Mouse (Mus musculus) limb, embryonic 15.5 days (tissue): ENCODE data around the gene Eno4. TPM values are rescaled to one million over a fixed set of nuclear protein-coding genes. Genes with fewer than 3 reads are reported as not detected.
A peak's percentile ranks its signal among the peaks of the same experiment; 100 is the strongest.

Experiments used
- ATAC-seq: fragments of 200-750 bp; cut with Nextera tagmentation; 2 replicates; pipeline ENCODE4 v1.8.0; 2017; ENCODE audit warnings: low read depth, moderate TSS enrichment; ENCODE audit not compliant: insufficient number of reproducible peaks, low FRiP score, low TSS enrichment
- H3K27ac ChIP-seq: fragments of 300-500 bp; sonication (generic); 2 replicates; pipeline ENCODE4 v1.5.1; 2015; ENCODE audit warnings: moderate library complexity, mild to moderate bottlenecking, inconsistent platforms
- H3K27me3 ChIP-seq: fragments of 300-500 bp; sonication (generic); 2 replicates; pipeline ENCODE4 v1.6.1; 2015; ENCODE audit warnings: inconsistent platforms
- H3K36me3 ChIP-seq: fragments of 300-500 bp; sonication (generic); 2 replicates; pipeline ENCODE4 v1.6.1; 2015; ENCODE audit warnings: inconsistent platforms
- H3K4me1 ChIP-seq: fragments of 300-500 bp; sonication (generic); 2 replicates; pipeline ENCODE4 v1.6.1; 2015; ENCODE audit warnings: inconsistent platforms
- H3K4me2 ChIP-seq: fragments of 300-500 bp; sonication (generic); 2 replicates; pipeline ENCODE4 v1.6.1; 2015; ENCODE audit warnings: mild to moderate bottlenecking, inconsistent platforms
- H3K4me3 ChIP-seq: fragments of 300-500 bp; sonication (generic); 2 replicates; pipeline ENCODE4 v1.5.1; 2015; ENCODE audit warnings: mild to moderate bottlenecking, inconsistent platforms
- H3K9ac ChIP-seq: fragments of 300-500 bp; sonication (generic); 2 replicates; pipeline ENCODE4 v1.6.1; 2015; ENCODE audit warnings: inconsistent platforms
- H3K9me3 ChIP-seq: fragments of 300-500 bp; sonication (generic); 2 replicates; pipeline ENCODE4 v1.6.1; 2016; ENCODE audit warnings: inconsistent platforms
- WGBS: fragments of 180-500 bp; shearing (Covaris S2); methylation state at CpG from one replicate; pipeline ENCODE4 v1.1.7; 2015; 5-methylcytosine and 5-hydroxymethylcytosine counted together
- polyA plus RNA-seq: library from polyadenylated mRNA; unstranded; fragments of >200 nt; fragmentation: Nextera tagmentation; extraction: Ambion mirVana; gene quantifications from 2 replicates; pipeline ENCODE4 v1.2.1, GENCODE M21; 2015

Eno4 gene
- polyA plus RNA-seq, 1 experiment from 2014 or later: 0.32 TPM

- Histone ChIP-seq H3K9me3 (no peaks in the 10 kb centered on the region), H3K4me3 (no peak overlapping the region), H3K27me3 (peaks cover 30% of the 10 kb centered on the region), H3K36me3 (no peaks in the 10 kb centered on the region), H3K9ac (no peak overlapping the region), H3K27ac (no peak overlapping the region), H3K4me1 (no peaks in the 10 kb centered on the region), H3K4me2 (no peak overlapping the region)
- 17% methylated on average over 7 of the region's 7 CpGs for WGBS
- ATAC-seq: no peak
These were observed 24.1 kb upstream of the Eno4 start for GRCm38 (mm10) chr19:58919148-58919547.

- no peak overlapping the region for H3K4me2 ChIP-seq
- ATAC-seq: no peak
- H3K27ac ChIP-seq: no peak overlapping the region
- no peak overlapping the region for H3K4me3 ChIP-seq
- no peaks in the 10 kb centered on the region for H3K9me3 ChIP-seq
- no peaks in the 10 kb centered on the region for H3K36me3 ChIP-seq
- no peak overlapping the region for H3K9ac ChIP-seq
- whole genome bisulfite sequencing: 35% methylated on average over 16 of the region's 16 CpGs
- H3K27me3 ChIP-seq: peaks cover 46% of the 10 kb centered on the region
- no peaks in the 10 kb centered on the region; the same call in 1 of the 2 replicates for H3K4me1 ChIP-seq
These were observed 12.0 kb upstream of the Eno4 start for GRCm38 (mm10) chr19:58931081-58931800.

GRCm38 (mm10) chr19:58933062-58933461 is 10.2 kb upstream of the Eno4 start:
- Histone ChIP-seq H3K27me3 (peaks cover 46% of the 10 kb centered on the region), H3K4me2 (no peak overlapping the region)

DNA sequence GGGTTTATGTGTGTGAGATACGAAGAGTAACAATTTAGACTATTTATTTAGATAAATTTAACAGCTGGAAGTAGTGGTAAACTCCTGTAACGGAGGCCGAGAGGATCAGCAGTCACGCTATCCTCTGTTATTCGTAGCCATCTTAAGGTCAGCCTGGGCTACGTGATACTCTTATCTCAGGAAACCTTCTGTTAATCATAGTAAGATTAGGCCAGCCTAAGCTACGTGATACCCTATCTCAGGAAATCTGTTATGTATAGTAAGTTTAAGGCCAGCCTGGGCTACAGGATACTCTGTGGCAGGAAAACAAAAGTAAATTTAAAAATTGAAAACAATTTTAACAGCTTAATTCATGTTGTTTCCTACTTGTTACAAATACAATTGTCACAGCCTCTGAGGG is 2.7 kb downstream of the Eno4 start:
- 83% methylated on average over 7 of the region's 7 CpGs for WGBS

More at GRCm38 (mm10) chr19:58933062-58933461, 10.2 kb upstream of the Eno4 start:
- Histone ChIP-seq H3K27ac (no peak overlapping the region), H3K9me3 (no peaks in the 10 kb centered on the region), H3K36me3 (no peaks in the 10 kb centered on the region), H3K4me1 (no peaks in the 10 kb centered on the region; the same call in 1 of the 2 replicates), H3K9ac (no peak overlapping the region), H3K4me3 (no peak overlapping the region)
- no peak for ATAC-seq
- 19% methylated on average over 4 of the region's 4 CpGs for WGBS

GRCm38 (mm10) chr19:58951521-58951920 is 8.3 kb downstream of the Eno4 start:
- WGBS: 57% methylated on average over 3 of the region's 3 CpGs
- H3K4me3 ChIP-seq: no peak overlapping the region
- no peaks in the 10 kb centered on the region for H3K9me3 ChIP-seq
- H3K4me1 ChIP-seq: no peaks in the 10 kb centered on the region
- H3K4me2 ChIP-seq: no peak overlapping the region
- H3K9ac ChIP-seq: no peak overlapping the region
- H3K27ac ChIP-seq: no peak overlapping the region
- ATAC-seq: no peak
- H3K36me3 ChIP-seq: no peaks in the 10 kb centered on the region
- peaks cover 25% of the 10 kb centered on the region for H3K27me3 ChIP-seq

More for the DNA sequence above, 2.7 kb downstream of the Eno4 start:
- Histone ChIP-seq H3K27me3 (peaks cover 6% of the 10 kb centered on the region; the same call in 1 of the 2 replicates), H3K36me3 (no peaks in the 10 kb centered on the region), H3K9me3 (no peaks in the 10 kb centered on the region), H3K9ac (no peak overlapping the region), H3K27ac (no peak overlapping the region), H3K4me2 (no peak overlapping the region), H3K4me1 (peaks cover 15% of the 10 kb centered on the region), H3K4me3 (no peak overlapping the region)
- no peak for ATAC-seq

DNA sequence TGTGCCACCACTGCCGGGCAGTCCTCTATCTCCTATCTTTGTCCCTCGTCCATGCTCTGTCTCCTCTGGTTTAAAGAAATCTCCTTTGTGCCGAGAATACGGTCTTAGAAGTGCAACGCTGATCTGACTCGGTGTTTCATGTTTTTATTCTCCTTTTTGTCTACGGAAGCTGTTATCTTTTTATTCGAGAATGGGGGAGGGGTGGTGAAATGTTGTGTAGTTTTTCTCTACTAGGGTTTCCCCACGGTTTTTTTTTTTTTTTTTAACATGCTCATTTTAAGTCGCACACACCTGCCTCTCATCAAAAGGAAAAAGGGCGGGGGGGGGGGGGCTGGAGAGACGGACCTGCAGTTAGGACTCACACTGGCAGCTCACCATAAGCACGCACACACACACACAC is 9.0 kb downstream of the Eno4 start:
- no peak overlapping the region for H3K4me3 ChIP-seq
- ATAC-seq: no peak
- no peaks in the 10 kb centered on the region for H3K4me1 ChIP-seq
- no peaks in the 10 kb centered on the region for H3K36me3 ChIP-seq
- H3K9me3 ChIP-seq: no peaks in the 10 kb centered on the region
- H3K27me3 ChIP-seq: peaks cover 20% of the 10 kb centered on the region
- H3K27ac ChIP-seq: no peak overlapping the region
- WGBS: 61% methylated on average over 11 of the region's 13 CpGs
- no peak overlapping the region for H3K4me2 ChIP-seq
- no peak overlapping the region for H3K9ac ChIP-seq

DNA sequence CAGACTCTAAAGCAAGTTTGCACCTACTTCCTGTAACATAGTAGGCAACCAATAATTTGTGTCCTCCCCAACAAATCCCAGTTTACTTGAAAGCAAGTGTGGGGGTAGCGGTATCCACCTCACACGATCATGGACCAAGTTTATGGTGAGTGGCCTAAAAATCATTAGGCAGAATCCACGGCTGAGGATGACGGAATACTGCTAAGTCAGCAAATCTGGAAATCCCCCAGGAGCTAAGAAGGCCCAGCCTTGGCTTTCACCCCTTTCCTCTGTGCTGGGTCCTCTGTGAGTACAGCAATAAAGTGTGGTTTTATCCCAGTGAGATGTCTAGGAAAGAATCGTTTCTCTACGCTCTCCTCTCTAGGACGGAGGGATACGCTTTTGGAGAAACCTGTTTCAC is 11.6 kb downstream of the Eno4 start:
- Histone ChIP-seq H3K27ac (no peak overlapping the region), H3K27me3 (peaks cover 20% of the 10 kb centered on the region), H3K36me3 (no peaks in the 10 kb centered on the region), H3K4me2 (no peak overlapping the region), H3K9ac (no peak overlapping the region), H3K4me3 (no peak overlapping the region), H3K4me1 (no peaks in the 10 kb centered on the region), H3K9me3 (no peaks in the 10 kb centered on the region)
- no peak for ATAC-seq
- WGBS: 82% methylated on average over 8 of the region's 8 CpGs

GRCm38 (mm10) chr19:58963011-58963410 is 19.8 kb downstream of the Eno4 start:
- Histone ChIP-seq H3K36me3 (no peaks in the 10 kb centered on the region), H3K4me1 (peaks cover 4% of the 10 kb centered on the region; the same call in 1 of the 2 replicates), H3K9me3 (no peaks in the 10 kb centered on the region), H3K27ac (no peak overlapping the region), H3K9ac (no peak overlapping the region), H3K27me3 (peaks cover 19% of the 10 kb centered on the region), H3K4me2 (no peak overlapping the region), H3K4me3 (no peak overlapping the region)
- no peak for ATAC-seq
- 19% methylated on average over 8 of the region's 8 CpGs for WGBS

DNA sequence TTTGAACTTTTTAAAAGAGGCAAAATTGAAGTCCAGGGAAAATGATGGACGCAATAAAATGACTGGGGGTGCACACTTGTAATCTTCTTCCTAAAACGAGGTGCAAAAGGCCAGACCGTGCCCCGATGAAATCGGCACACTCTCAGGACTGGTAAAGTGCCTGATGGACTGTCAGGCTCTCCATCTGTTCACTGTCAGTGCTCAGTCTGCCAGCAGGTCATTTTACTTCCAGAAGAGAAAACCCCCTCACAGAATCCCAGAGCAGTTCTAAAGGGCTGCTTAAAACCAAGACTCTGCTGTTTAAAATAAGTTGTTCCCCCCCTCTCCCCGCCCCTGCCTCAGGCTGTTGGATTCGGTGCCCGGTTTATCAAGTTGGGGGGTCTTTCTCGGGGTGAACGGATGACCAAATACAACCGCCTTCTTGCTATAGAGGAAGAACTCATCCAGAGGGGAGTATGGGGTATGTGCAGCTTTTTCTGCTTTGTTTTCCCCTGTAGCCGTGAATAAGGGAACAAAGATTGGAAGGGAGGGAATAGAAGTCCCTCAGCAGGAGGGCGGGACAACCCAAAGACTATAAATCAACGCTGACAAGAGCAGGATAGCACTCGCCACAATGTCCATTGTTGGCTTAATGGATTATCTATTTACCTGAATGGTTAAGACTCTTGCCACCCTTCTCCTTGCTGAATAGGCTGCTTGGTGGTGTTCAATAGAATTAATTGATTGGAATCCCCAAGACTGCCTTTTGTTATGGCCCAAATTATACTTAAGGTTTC is 25.7 kb downstream of the Eno4 start:
- Histone ChIP-seq H3K27me3 (peaks cover 44% of the 10 kb centered on the region), H3K9ac (no peak overlapping the region), H3K4me1 (peaks cover 13% of the 10 kb centered on the region; the same call in 1 of the 2 replicates), H3K27ac (no peak overlapping the region), H3K4me3 (no peak overlapping the region), H3K36me3 (no peaks in the 10 kb centered on the region), H3K4me2 (no peak overlapping the region), H3K9me3 (no peaks in the 10 kb centered on the region)
- no peak for ATAC-seq
- 28% methylated on average over 15 of the region's 15 CpGs for WGBS

DNA sequence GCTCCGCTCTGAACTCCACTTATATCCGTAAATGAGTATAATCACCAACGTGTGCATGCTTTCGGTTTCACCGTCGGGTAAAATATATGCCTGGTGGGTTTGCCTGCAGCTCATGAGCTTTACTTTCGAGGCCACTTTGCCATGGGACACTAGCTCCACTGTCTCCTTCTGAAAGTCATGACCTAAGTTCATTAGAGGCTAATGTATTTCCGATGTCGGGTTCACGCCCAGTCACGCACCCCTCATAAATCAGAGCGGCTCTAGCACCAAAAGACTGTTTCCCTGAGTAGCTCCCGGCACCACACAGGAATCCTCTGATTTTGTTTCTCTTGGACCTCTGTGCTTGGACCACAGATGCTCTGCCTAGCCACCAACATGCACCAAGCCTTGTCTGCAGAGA is 27.6 kb downstream of the Eno4 start:
- no peak for ATAC-seq
- WGBS: 27% methylated on average over 13 of the region's 13 CpGs
- H3K27me3 ChIP-seq: peaks cover 38% of the 10 kb centered on the region
- no peak overlapping the region; the same call in 1 of the 2 replicates for H3K4me2 ChIP-seq
- H3K4me3 ChIP-seq: peak overlapping the region; percentile 20
- no peaks in the 10 kb centered on the region for H3K36me3 ChIP-seq
- no peaks in the 10 kb centered on the region for H3K9me3 ChIP-seq
- no peak overlapping the region for H3K27ac ChIP-seq
- H3K9ac ChIP-seq: no peak overlapping the region
- H3K4me1 ChIP-seq: peaks cover 13% of the 10 kb centered on the region; the same call in 1 of the 2 replicates

DNA sequence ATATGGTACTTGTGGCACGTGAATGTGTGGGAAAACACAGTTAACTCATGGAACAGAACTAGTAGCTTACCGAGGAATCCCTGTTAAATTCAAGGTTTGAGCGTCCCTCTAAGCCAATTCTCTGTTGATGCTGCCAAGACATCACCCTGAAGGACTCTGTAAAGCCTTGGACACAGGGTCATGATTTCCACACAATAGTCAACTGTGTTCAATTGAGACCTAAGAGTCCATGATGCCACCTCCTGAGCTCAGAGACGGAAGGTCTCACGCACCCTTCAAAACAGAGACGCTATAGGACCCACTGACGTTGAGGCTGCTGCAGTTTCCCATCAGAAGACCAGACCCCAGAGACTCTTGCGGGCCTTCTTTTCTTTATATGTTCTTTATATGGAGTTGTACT is 30.9 kb downstream of the Eno4 start:
- Histone ChIP-seq H3K9me3 (no peaks in the 10 kb centered on the region), H3K4me3 (no peak overlapping the region), H3K27me3 (peaks cover 27% of the 10 kb centered on the region), H3K27ac (no peak overlapping the region), H3K9ac (no peak overlapping the region), H3K4me1 (peaks cover 9% of the 10 kb centered on the region), H3K4me2 (no peak overlapping the region), H3K36me3 (no peaks in the 10 kb centered on the region)
- ATAC-seq: no peak
- WGBS: 86% methylated on average over 8 of the region's 8 CpGs

DNA sequence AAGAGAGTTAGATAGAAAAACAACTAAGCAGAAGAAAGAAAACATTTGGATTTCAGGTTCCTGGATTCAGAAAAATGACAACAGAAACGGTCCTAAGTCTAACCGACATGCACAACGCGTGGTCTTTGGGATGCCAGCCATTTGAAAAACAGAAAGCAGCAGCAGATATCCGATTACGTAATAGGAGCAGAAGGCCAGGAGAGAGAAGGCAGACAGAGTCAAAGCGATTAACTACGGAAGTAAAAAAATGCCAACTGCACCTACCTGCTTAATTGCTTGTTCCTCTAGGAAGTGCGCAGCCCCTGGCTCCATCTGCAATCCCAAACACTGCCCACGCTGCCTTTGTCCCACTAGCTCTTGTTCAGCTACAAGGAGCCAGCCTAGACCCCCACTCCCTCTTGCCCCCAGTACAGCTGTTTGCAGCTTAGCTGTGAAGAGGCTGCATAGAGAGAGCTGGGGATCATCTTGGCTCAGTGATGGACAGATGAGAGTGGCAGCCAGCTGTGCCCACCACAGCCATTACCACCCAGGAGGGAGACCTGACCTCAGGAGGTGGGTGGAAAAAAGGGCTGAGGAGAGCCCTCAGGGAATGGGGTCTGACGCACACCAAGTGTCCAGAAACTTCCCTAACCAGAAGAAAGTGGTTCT is 32.1 kb downstream of the Eno4 start:
- H3K36me3 ChIP-seq: no peaks in the 10 kb centered on the region
- no peak overlapping the region for H3K9ac ChIP-seq
- no peak for ATAC-seq
- no peak overlapping the region for H3K27ac ChIP-seq
- H3K9me3 ChIP-seq: no peaks in the 10 kb centered on the region
- no peak overlapping the region for H3K4me2 ChIP-seq
- H3K27me3 ChIP-seq: peaks cover 23% of the 10 kb centered on the region
- no peak overlapping the region for H3K4me3 ChIP-seq
- peaks cover 13% of the 10 kb centered on the region for H3K4me1 ChIP-seq
- WGBS: 60% methylated on average over 11 of the region's 11 CpGs
